Mouse (Mus musculus) neural tube, embryonic 12.5 days (tissue): ENCODE measurements at regions not wholly inside any gene's neighbourhood (a gene's known extent, or its start where the extent isn't known, plus 50 kb on each side); places are given as distances from the start of the nearest gene placed in this dataset.

ENCODE experiments used
- ATAC-seq: fragments of 200-750 bp; cut with Nextera tagmentation; 2 replicates; pipeline ENCODE4 v1.8.0; 2017; ENCODE audit warnings: low read depth, mild to moderate bottlenecking, moderate TSS enrichment, moderate library complexity; ENCODE audit not compliant: low FRiP score
- H3K27ac ChIP-seq: fragments of 300-500 bp; sonication (generic); 2 replicates; pipeline ENCODE4 v1.5.1; 2016
- H3K27me3 ChIP-seq: fragments of 300-500 bp; sonication (generic); replicated peaks from 2 replicates; pipeline ENCODE4 v1.6.1; 2016; ENCODE audit warnings: mild to moderate bottlenecking
- H3K36me3 ChIP-seq: fragments of 300-500 bp; sonication (generic); 2 replicates; pipeline ENCODE4 v1.6.1; 2016; ENCODE audit warnings: mild to moderate bottlenecking
- H3K4me1 ChIP-seq: fragments of 300-500 bp; sonication (generic); 2 replicates; pipeline ENCODE4 v1.6.1; 2016
- H3K4me2 ChIP-seq: fragments of 300-500 bp; sonication (generic); replicated peaks from 2 replicates; pipeline ENCODE4 v1.6.1; 2016; ENCODE audit warnings: mild to moderate bottlenecking
- H3K4me3 ChIP-seq: fragments of 300-500 bp; sonication (generic); 2 replicates; pipeline ENCODE4 v1.5.1; 2016
- H3K9ac ChIP-seq: fragments of 300-500 bp; sonication (generic); 2 replicates; pipeline ENCODE4 v1.6.1; 2016; ENCODE audit warnings: mild to moderate bottlenecking
- H3K9me3 ChIP-seq: fragments of 300-500 bp; sonication (generic); 2 replicates; pipeline ENCODE4 v1.6.1; 2016; ENCODE audit warnings: mild to moderate bottlenecking
- WGBS: fragments of 180-500 bp; shearing (Covaris S2); methylation state at CpG from one replicate; pipeline ENCODE4 v1.1.7; 2016; 5-methylcytosine and 5-hydroxymethylcytosine counted together

DNA sequence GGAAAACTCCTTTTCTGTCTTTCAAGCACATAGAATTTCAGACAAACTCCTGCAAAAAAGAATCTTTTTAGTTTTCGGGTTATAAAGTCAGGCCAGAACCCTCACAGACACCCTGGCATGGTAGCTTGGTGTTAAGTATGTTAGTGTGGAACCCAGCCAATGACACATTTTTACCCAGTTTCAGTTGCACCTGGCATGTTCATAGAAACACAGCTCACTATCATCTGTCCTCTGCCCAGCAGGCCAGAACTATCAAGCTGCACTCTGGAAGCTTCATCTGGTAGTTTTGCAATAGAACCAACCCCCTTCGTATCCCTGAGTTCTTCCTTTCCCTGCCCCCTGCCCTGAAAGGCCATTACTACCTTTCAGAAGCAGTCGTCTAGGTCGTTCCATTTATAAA lies 82.4 kb upstream of the Dap start:
- H3K4me2 ChIP-seq, result no peak overlapping the region
- no peak overlapping the region for H3K27ac ChIP-seq
- no peak overlapping the region for H3K4me3 ChIP-seq
- WGBS, result 81% methylated on average over 4 of the region's 4 CpGs
- H3K27me3 ChIP-seq, result no peaks in the 10 kb centered on the region
- H3K4me1 ChIP-seq, result no peaks in the 10 kb centered on the region
- H3K9me3 ChIP-seq, result no peaks in the 10 kb centered on the region
- no peaks in the 10 kb centered on the region for H3K36me3 ChIP-seq
- no peak overlapping the region for H3K9ac ChIP-seq
- no peak for ATAC-seq

DNA sequence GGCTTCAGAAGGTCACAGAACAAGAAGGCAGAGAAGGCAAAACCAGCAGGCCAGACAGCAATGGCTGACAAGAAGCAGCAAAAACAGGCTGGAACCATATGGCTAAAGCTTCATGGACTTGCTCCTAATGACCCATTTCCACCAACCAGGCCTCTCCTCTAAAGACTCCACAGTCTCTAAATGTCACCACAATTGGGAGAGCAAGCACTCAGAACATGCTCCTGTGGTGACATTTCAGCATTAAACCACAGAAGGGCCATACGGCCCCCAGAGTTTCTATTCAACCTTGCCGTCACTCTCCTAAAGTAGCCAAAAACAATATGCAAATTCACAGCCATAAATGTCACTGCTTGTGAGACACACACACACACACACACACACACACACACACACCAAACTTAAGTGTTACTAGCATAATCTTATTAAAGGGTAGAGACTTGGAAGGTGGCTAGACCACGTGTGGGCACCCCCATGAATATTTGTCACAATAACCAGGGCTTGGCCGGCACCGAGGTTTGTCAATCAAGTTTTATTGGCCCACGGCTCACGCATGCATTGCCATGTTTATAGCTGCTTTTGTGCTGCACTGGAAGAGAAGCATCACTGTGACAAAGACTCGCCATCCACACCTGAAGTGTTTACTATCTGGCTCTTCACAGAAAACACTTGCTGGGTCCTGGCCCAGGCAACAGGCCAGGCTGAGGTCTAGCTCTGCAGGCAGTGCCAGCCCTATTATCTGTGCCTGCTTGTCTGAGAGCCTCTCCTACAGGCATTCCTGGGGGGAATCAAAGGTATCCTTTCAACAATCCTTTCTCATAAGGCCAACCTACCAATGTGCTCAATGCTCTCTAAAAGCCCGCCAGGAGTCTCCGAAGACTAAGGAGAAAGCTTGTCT lies 75.6 kb upstream of the Dap start:
- 67% methylated on average over 10 of the region's 10 CpGs for WGBS

DNA sequence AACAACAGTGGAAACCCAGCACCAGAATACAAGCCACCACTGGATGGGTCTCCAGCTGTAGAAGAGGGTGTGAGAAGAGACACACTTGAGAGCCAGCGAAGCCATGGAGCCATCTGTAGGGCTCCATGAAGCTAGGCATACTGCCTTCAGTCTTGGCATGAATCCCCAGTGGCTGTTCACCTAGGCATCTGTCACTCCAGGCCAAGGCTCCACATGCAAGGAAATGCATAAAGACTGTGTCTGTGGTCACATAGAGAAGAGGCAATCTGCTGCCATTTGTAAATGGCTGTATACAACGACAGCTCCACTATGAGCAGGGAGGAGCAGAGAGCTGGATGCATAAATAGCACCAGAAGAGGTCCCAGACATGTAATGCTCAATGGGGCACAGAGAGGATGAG lies 74.3 kb upstream of the Dap start:
- 72% methylated on average over 2 of the region's 2 CpGs for WGBS
- no peaks in the 10 kb centered on the region for H3K9me3 ChIP-seq
- no peaks in the 10 kb centered on the region for H3K4me1 ChIP-seq
- no peak overlapping the region for H3K9ac ChIP-seq
- no peak overlapping the region for H3K4me2 ChIP-seq
- no peaks in the 10 kb centered on the region for H3K36me3 ChIP-seq
- no peak overlapping the region for H3K27ac ChIP-seq
- H3K27me3 ChIP-seq, result no peaks in the 10 kb centered on the region
- no peak for ATAC-seq
- no peak overlapping the region for H3K4me3 ChIP-seq

More for the DNA sequence above, 75.6 kb upstream of the Dap start:
- no peak for ATAC-seq
- Histone ChIP-seq H3K4me3 (no peak overlapping the region), H3K27ac (no peak overlapping the region), H3K4me2 (no peak overlapping the region), H3K27me3 (no peaks in the 10 kb centered on the region), H3K4me1 (no peaks in the 10 kb centered on the region), H3K36me3 (no peaks in the 10 kb centered on the region), H3K9ac (no peak overlapping the region), H3K9me3 (no peaks in the 10 kb centered on the region)

- no peak overlapping the region for H3K27ac ChIP-seq
- H3K4me2 ChIP-seq, result 0 out of 2 replicates have a peak overlapping the region, but pooled peaks have one; percentile 19
- ATAC-seq, result peak; percentile 77; the same call in 1 of the 2 replicates
- H3K27me3 ChIP-seq, result no peaks in the 10 kb centered on the region
- H3K36me3 ChIP-seq, result no peaks in the 10 kb centered on the region
- H3K9me3 ChIP-seq, result no peaks in the 10 kb centered on the region
- 43% methylated on average over 21 of the region's 21 CpGs for WGBS
- H3K4me3 ChIP-seq, result no peak overlapping the region
- no peak overlapping the region for H3K9ac ChIP-seq
- no peaks in the 10 kb centered on the region for H3K4me1 ChIP-seq
Observed at GRCm38 (mm10) chr15:31150546-31151471, 73.3 kb upstream of the Dap start.

DNA sequence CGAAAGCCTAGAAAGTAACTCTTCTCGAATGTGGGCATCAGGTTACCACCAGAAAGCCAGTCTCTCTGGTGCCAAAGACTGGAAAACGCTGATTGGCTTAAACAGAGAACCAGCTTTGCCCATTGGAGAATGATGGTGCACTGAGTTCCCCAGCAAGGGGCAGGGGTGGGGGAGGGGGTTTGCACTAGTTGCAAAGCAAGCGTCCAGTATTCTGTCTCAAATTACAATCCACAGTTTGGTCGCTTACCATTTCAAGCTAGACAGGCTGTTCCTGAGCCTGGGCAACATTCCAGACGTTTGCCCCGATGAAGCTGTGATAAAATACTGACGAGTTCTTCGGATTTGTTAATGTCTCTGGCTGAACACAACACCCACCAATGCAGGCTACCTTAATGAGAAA lies 69.0 kb upstream of the Dap start:
- Histone ChIP-seq H3K4me2 (no peak overlapping the region), H3K36me3 (no peaks in the 10 kb centered on the region), H3K9ac (no peak overlapping the region), H3K27ac (no peak overlapping the region), H3K4me1 (no peaks in the 10 kb centered on the region), H3K9me3 (no peaks in the 10 kb centered on the region), H3K27me3 (no peaks in the 10 kb centered on the region), H3K4me3 (no peak overlapping the region)
- 60% methylated on average over 9 of the region's 9 CpGs for WGBS
- ATAC-seq, result no peak

DNA sequence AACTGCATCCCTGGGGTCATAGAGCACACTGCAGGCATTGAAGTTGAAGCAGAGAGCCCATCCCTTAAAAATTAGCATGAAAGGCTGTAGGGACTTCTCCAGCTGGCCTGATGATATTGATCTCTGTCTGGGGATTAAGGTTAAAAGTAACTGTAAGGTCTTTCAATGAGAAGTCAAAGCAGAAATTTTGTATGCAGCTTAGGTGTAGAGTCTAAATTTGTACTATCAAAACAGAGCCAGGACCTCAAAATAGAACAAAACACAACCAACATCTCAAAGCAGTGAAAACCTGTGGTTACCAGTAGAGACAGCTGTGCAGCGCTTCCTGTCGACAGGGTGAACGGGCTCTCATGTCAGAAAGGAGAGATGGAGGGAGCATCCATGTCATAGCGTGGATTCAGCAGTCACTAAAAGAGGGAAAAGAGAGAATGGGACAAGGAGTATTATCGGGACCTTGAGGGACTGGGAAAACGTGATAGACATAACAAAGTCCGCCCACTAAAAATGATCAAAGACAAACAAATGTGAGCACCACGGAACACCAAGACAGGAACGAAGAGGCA lies 57.5 kb upstream of the Dap start:
- H3K36me3 ChIP-seq, result no peaks in the 10 kb centered on the region
- H3K4me1 ChIP-seq, result no peaks in the 10 kb centered on the region
- no peak overlapping the region for H3K4me3 ChIP-seq
- no peak overlapping the region for H3K4me2 ChIP-seq
- H3K27ac ChIP-seq, result no peak overlapping the region
- no peak overlapping the region for H3K9ac ChIP-seq
- WGBS, result 91% methylated on average over 9 of the region's 9 CpGs
- no peaks in the 10 kb centered on the region for H3K27me3 ChIP-seq
- H3K9me3 ChIP-seq, result no peaks in the 10 kb centered on the region
- no peak for ATAC-seq

GRCm38 (mm10) chr15:31167506-31167905 lies 56.6 kb upstream of the Dap start:
- Histone ChIP-seq H3K27me3 (no peaks in the 10 kb centered on the region), H3K36me3 (no peaks in the 10 kb centered on the region), H3K9ac (no peak overlapping the region), H3K27ac (no peak overlapping the region), H3K4me3 (no peak overlapping the region), H3K4me1 (no peaks in the 10 kb centered on the region), H3K9me3 (no peaks in the 10 kb centered on the region), H3K4me2 (no peak overlapping the region)
- ATAC-seq, result no peak
- WGBS, result 85% methylated on average over 5 of the region's 5 CpGs

- no peaks in the 10 kb centered on the region for H3K27me3 ChIP-seq
- no peaks in the 10 kb centered on the region for H3K4me1 ChIP-seq
- no peak for ATAC-seq
- 91% methylated on average over 9 of the region's 9 CpGs for WGBS
- H3K36me3 ChIP-seq, result no peaks in the 10 kb centered on the region
- H3K27ac ChIP-seq, result no peak overlapping the region
- no peak overlapping the region for H3K4me2 ChIP-seq
- H3K9ac ChIP-seq, result no peak overlapping the region
- no peak overlapping the region for H3K4me3 ChIP-seq
- H3K9me3 ChIP-seq, result no peaks in the 10 kb centered on the region
Observed at GRCm38 (mm10) chr15:31168191-31168590, 55.9 kb upstream of the Dap start.

DNA sequence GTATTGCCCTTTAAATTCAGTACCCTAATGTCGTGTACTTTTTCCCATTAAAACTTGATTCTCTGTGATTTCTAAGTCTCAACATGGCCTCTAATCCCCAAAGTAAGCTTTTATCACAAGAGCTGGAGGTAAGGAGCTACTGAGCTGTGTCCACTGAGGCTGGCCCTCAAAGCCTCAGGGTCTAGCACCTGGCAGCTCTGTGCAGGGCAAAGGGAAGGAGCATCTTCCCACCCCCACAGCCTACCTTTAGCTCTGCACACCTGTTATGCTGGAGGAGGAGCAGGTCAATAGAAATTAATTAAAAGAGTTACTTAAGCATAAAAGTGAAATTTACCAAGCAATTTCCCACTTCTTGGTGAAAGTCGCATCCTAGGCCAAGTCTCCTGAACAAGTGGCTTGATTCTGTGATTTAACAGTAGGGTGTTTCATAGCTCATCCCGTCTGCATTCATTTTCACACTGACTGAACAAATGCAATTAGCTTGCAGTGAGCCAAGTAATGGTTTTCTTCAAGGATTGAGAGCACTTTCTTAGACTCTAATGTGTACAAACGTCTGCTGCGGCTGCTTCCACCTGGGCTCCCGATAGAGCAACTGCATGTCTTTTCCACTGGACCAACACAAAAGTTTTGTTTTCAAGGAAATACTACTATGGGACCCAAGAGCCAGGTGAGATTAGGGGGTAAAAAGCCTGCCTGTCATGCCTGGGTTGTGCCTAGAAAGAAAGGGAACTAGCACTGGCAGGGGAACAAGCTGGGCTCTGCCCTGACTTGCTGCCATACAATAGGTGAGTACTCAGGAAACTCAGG lies 50.6 kb upstream of the Dap start:
- Histone ChIP-seq H3K27ac (no peak overlapping the region), H3K4me1 (no peaks in the 10 kb centered on the region), H3K4me2 (no peak overlapping the region), H3K4me3 (no peak overlapping the region), H3K9ac (no peak overlapping the region), H3K36me3 (no peaks in the 10 kb centered on the region), H3K9me3 (no peaks in the 10 kb centered on the region), H3K27me3 (no peaks in the 10 kb centered on the region)
- 68% methylated on average over 6 of the region's 6 CpGs for WGBS
- no peak for ATAC-seq
